Mouse (Mus musculus) layer of hippocampus, adult 2 months (tissue): ENCODE results near the gene Asb4. TPM values are rescaled to one million over a fixed set of nuclear protein-coding genes. Genes with fewer than 3 reads are reported as not detected.

Experiments
- DNase-seq, 2 experiments: peaks; one replicate each; pipeline ENCODE4 v3.0.0; 2022; ENCODE audit warnings: low spot score in 2 of 2
- H3K27ac ChIP-seq: fragments of 200-600 bp; 2 replicates; pipeline ENCODE4 v1.8.1; 2022
- H3K4me3 ChIP-seq: fragments of 200-600 bp; 2 replicates; pipeline ENCODE4 v1.8.1; 2022; ENCODE audit warnings: mild to moderate bottlenecking
- CTCF ChIP-seq: fragments of 200-600 bp; conservative IDR thresholded peaks from 2 replicates; pipeline ENCODE4 v1.8.1; 2022; ENCODE audit warnings: antibody characterized with exemption, mild to moderate bottlenecking, moderate library complexity
- total RNA-seq, 2 experiments: library from RNA; stranded (reverse); gene quantifications; 2 replicates each; pipeline ENCODE4 v1.2.3; 2021

The Asb4 gene
- total RNA-seq, 2 experiments from 2014 or later, result 0.22 to 0.36 TPM

GRCm38 (mm10) chr6:5404016-5404415, 20.8 kb downstream of the Asb4 start:
- no peak overlapping the region for H3K4me3 ChIP-seq
- TF ChIP-seq CTCF, result no peak
- DNase-seq, result no peak
- no peak overlapping the region for H3K27ac ChIP-seq

GRCm38 (mm10) chr6:5408451-5409177, 25.4 kb downstream of the Asb4 start:
- H3K27ac ChIP-seq, result peak overlapping the region; percentile 68
- no peak overlapping the region for H3K4me3 ChIP-seq
- peak; percentile 34 to 61 for DNase-seq
- no peak for TF ChIP-seq CTCF

- TF ChIP-seq CTCF, result no peak
- DNase-seq, result no peak
- H3K4me3 ChIP-seq, result no peak overlapping the region
- no peak overlapping the region for H3K27ac ChIP-seq
These were observed 26.5 kb downstream of the Asb4 start for GRCm38 (mm10) chr6:5409676-5410075.

- Histone ChIP-seq H3K27ac (no peak overlapping the region), H3K4me3 (no peak overlapping the region)
- DNase-seq, result peak; percentile 52 to 65
- peak; percentile 95 for TF ChIP-seq CTCF
These were observed 27.7 kb downstream of the Asb4 start for GRCm38 (mm10) chr6:5410697-5411391.

GRCm38 (mm10) chr6:5413282-5413681, 30.1 kb downstream of the Asb4 start:
- TF ChIP-seq CTCF, result no peak
- no peak for DNase-seq
- Histone ChIP-seq H3K27ac (no peak overlapping the region), H3K4me3 (no peak overlapping the region)

- no peak for TF ChIP-seq CTCF
- DNase-seq, result no peak
- Histone ChIP-seq H3K4me3 (no peak overlapping the region), H3K27ac (no peak overlapping the region)
These were observed 38.3 kb downstream of the Asb4 start for GRCm38 (mm10) chr6:5421442-5421841.

GRCm38 (mm10) chr6:5422386-5422785, 39.2 kb downstream of the Asb4 start:
- H3K27ac ChIP-seq, result no peak overlapping the region
- no peak for TF ChIP-seq CTCF
- no peak overlapping the region for H3K4me3 ChIP-seq
- no peak for DNase-seq

- Histone ChIP-seq H3K4me3 (no peak overlapping the region), H3K27ac (no peak overlapping the region)
- no peak for DNase-seq
- TF ChIP-seq CTCF, result no peak
These were observed 40.4 kb downstream of the Asb4 start for GRCm38 (mm10) chr6:5423594-5423993.

GRCm38 (mm10) chr6:5427033-5427432, 43.8 kb downstream of the Asb4 start:
- Histone ChIP-seq H3K27ac (no peak overlapping the region), H3K4me3 (no peak overlapping the region)
- TF ChIP-seq CTCF, result no peak
- no peak for DNase-seq

GRCm38 (mm10) chr6:5429562-5429961, 46.4 kb downstream of the Asb4 start:
- Histone ChIP-seq H3K27ac (no peak overlapping the region), H3K4me3 (no peak overlapping the region)
- no peak for TF ChIP-seq CTCF
- no peak for DNase-seq

- H3K4me3 ChIP-seq, result no peak overlapping the region
- no peak overlapping the region for H3K27ac ChIP-seq
- no peak for TF ChIP-seq CTCF
- DNase-seq, result no peak
These were observed 46.9 kb downstream of the Asb4 start for GRCm38 (mm10) chr6:5429982-5430550.

- H3K27ac ChIP-seq, result no peak overlapping the region
- no peak for TF ChIP-seq CTCF
- DNase-seq, result no peak
- no peak overlapping the region for H3K4me3 ChIP-seq
These were observed 50.7 kb downstream of the Asb4 start for GRCm38 (mm10) chr6:5433887-5434286.

- H3K27ac ChIP-seq, result no peak overlapping the region
- H3K4me3 ChIP-seq, result no peak overlapping the region
- peak; percentile 56 for TF ChIP-seq CTCF
- no peak for DNase-seq
These were observed 54.6 kb downstream of the Asb4 start for GRCm38 (mm10) chr6:5437757-5438156.
